Mouse (Mus musculus) intestine, embryonic 16.5 days (tissue): ENCODE measurements around the gene Ndufs3. TPM values are rescaled to one million over a fixed set of nuclear protein-coding genes. Genes with fewer than 3 reads are reported as not detected.

Source experiments
- ATAC-seq: fragments of 200-750 bp; cut with Nextera tagmentation; 2 replicates; pipeline ENCODE4 v1.8.0; 2017; ENCODE audit warnings: moderate TSS enrichment, moderate library complexity
- H3K27ac ChIP-seq: fragments of 300-500 bp; sonication (generic); 2 replicates; pipeline ENCODE4 v1.5.1; 2014; ENCODE audit warnings: mild to moderate bottlenecking, low read length
- H3K27me3 ChIP-seq: fragments of 300-500 bp; sonication (generic); replicated peaks from 2 replicates; pipeline ENCODE4 v1.6.1; 2014; ENCODE audit warnings: low read length, control low read depth, mixed read lengths; ENCODE audit not compliant: control insufficient read depth, insufficient read depth
- H3K36me3 ChIP-seq: fragments of 300-500 bp; sonication (generic); 2 replicates; pipeline ENCODE4 v1.6.1; 2014; ENCODE audit warnings: low read length, control low read depth; ENCODE audit not compliant: control insufficient read depth, insufficient read depth
- H3K4me1 ChIP-seq: fragments of 300-500 bp; sonication (generic); 2 replicates; pipeline ENCODE4 v1.6.1; 2014; ENCODE audit warnings: low read length, control low read depth, mixed read lengths; ENCODE audit not compliant: control insufficient read depth, insufficient read depth
- H3K4me2 ChIP-seq: fragments of 300-500 bp; sonication (generic); 2 replicates; pipeline ENCODE4 v1.6.1; 2014; ENCODE audit warnings: low read depth, low read length, control low read depth
- H3K4me3 ChIP-seq: fragments of 300-500 bp; sonication (generic); 2 replicates; pipeline ENCODE4 v1.5.1; 2014; ENCODE audit warnings: mild to moderate bottlenecking, low read length
- H3K9ac ChIP-seq: fragments of 300-500 bp; sonication (generic); 2 replicates; pipeline ENCODE4 v1.6.1; 2014; ENCODE audit warnings: low read depth, low read length
- H3K9me3 ChIP-seq: fragments of 300-500 bp; sonication (generic); 2 replicates; pipeline ENCODE4 v1.6.1; 2016; ENCODE audit warnings: low read length, control low read depth; ENCODE audit not compliant: control insufficient read depth
- WGBS: fragments of 180-500 bp; shearing (Covaris S2); extraction: QIAGEN DNeasy Blood & Tissue Kit; methylation state at CpG from one replicate; pipeline ENCODE4 v1.1.7; 2014; 5-methylcytosine and 5-hydroxymethylcytosine counted together
- polyA plus RNA-seq: library from polyadenylated mRNA; unstranded; fragments of >200 nt; fragmentation: Nextera tagmentation; extraction: Ambion mirVana; gene quantifications from 2 replicates; pipeline ENCODE4 v1.2.1, GENCODE M21; 2015

Gene Ndufs3
- polyA plus RNA-seq, 1 experiment from 2014 or later: 316 TPM

DNA sequence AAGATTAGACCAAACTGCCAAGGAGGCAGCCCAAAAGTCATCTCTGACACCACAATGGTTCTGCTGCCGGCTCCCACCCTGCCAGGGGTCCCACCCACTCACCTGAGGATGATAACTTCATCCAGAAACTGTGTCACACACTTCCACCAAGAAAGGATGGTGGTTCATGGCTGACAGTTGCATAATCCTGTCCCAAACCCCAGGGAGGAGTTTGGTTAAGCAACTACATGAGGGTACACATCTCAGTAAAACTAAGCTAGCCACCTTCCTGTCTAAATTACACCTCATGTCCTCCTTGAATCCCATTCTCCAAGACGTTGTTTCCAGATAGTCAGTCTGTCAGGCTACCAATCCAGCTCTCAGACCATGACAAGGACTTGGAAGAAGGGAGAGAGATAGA lies 27.6 kb upstream of the Ndufs3 start:
- 51% methylated on average over 2 of the region's 2 CpGs for WGBS
- no peak for ATAC-seq

GRCm38 (mm10) chr2:90931829-90932228 lies 27.2 kb upstream of the Ndufs3 start:
- H3K4me1 ChIP-seq: no peaks in the 10 kb centered on the region
- no peak overlapping the region for H3K9ac ChIP-seq
- H3K4me2 ChIP-seq: no peak overlapping the region
- no peaks in the 10 kb centered on the region for H3K36me3 ChIP-seq
- H3K27me3 ChIP-seq: no peaks in the 10 kb centered on the region
- no peaks in the 10 kb centered on the region for H3K9me3 ChIP-seq
- H3K27ac ChIP-seq: no peak overlapping the region
- 49% methylated on average over 8 of the region's 8 CpGs for WGBS
- no peak overlapping the region for H3K4me3 ChIP-seq
- no peak for ATAC-seq

More for the DNA sequence above, 27.6 kb upstream of the Ndufs3 start:
- Histone ChIP-seq H3K27me3 (no peaks in the 10 kb centered on the region), H3K9ac (no peak overlapping the region), H3K27ac (no peak overlapping the region), H3K4me1 (no peaks in the 10 kb centered on the region), H3K4me2 (no peak overlapping the region), H3K36me3 (no peaks in the 10 kb centered on the region), H3K9me3 (no peaks in the 10 kb centered on the region), H3K4me3 (no peak overlapping the region)

GRCm38 (mm10) chr2:90928566-90928965 lies 23.9 kb upstream of the Ndufs3 start:
- H3K9me3 ChIP-seq: no peaks in the 10 kb centered on the region
- no peak for ATAC-seq
- H3K4me2 ChIP-seq: no peak overlapping the region
- no peak overlapping the region for H3K27ac ChIP-seq
- no peaks in the 10 kb centered on the region for H3K36me3 ChIP-seq
- H3K9ac ChIP-seq: no peak overlapping the region
- H3K27me3 ChIP-seq: no peaks in the 10 kb centered on the region
- H3K4me3 ChIP-seq: no peak overlapping the region
- no peaks in the 10 kb centered on the region for H3K4me1 ChIP-seq
- 82% methylated on average over 13 of the region's 13 CpGs for WGBS

- Histone ChIP-seq H3K9ac (no peak overlapping the region), H3K27ac (no peak overlapping the region), H3K4me1 (no peaks in the 10 kb centered on the region), H3K27me3 (no peaks in the 10 kb centered on the region), H3K4me3 (no peak overlapping the region), H3K4me2 (no peak overlapping the region), H3K36me3 (no peaks in the 10 kb centered on the region), H3K9me3 (no peaks in the 10 kb centered on the region)
- WGBS: 93% methylated on average over 2 of the region's 2 CpGs
- ATAC-seq: no peak
Measured at GRCm38 (mm10) chr2:90922636-90923035, 18.0 kb upstream of the Ndufs3 start.

- Histone ChIP-seq H3K9ac (no peak overlapping the region), H3K27ac (no peak overlapping the region), H3K27me3 (no peaks in the 10 kb centered on the region), H3K9me3 (no peaks in the 10 kb centered on the region), H3K4me2 (no peak overlapping the region), H3K36me3 (no peaks in the 10 kb centered on the region), H3K4me3 (no peak overlapping the region), H3K4me1 (peaks cover 4% of the 10 kb centered on the region)
- WGBS: 78% methylated on average over 1 of the region's 1 CpGs
- no peak for ATAC-seq
Measured at GRCm38 (mm10) chr2:90921178-90921577, 16.6 kb upstream of the Ndufs3 start.

DNA sequence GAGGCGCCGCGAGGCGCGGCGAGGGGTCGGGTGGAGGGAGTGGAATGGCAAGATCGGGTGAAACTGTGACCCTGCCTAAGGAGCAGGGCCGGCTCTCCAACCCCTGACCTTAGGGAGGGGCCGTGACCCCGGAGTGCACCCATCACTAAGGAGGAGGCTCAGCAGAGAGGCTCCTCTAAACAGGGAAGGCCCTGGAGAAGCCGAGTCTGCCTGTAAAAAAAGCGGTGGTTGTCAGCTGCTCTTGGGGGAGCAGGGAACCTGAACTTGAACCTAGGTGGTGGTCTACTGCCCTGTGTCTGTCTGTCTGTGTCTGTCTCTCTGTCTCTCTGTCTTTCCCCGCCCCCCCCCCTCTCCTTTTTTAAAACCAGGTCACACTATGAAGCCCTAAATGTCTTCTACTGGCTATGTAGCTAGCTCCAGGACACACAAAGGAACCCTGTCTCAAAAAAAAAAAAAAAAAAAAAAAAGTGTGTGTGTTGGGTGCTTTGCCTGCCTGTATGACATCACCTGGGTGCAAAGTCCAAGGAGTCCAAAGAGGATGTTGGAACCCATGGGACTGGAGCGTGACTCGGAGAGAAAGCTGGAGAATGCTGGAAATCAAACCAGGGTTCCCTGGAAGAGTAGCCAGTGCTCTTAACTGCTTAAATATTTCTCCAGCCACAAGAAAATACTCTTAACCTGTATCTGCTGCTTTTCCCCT lies 13.5 kb upstream of the Ndufs3 start:
- Histone ChIP-seq H3K27me3 (no peaks in the 10 kb centered on the region), H3K9me3 (no peaks in the 10 kb centered on the region), H3K4me1 (peaks cover 19% of the 10 kb centered on the region), H3K36me3 (no peaks in the 10 kb centered on the region), H3K4me2 (peak overlapping the region; percentile 67), H3K9ac (peak overlapping the region; percentile 84), H3K4me3 (peak overlapping the region; percentile 62), H3K27ac (peak overlapping the region; percentile 97)
- peak; percentile 79 for ATAC-seq
- WGBS: 6% methylated on average over 16 of the region's 16 CpGs

- Histone ChIP-seq H3K36me3 (no peaks in the 10 kb centered on the region), H3K4me2 (peak overlapping the region; percentile 67), H3K27ac (peak overlapping the region; percentile 97), H3K9ac (peak overlapping the region; percentile 84), H3K4me3 (peak overlapping the region; percentile 62), H3K27me3 (no peaks in the 10 kb centered on the region), H3K9me3 (no peaks in the 10 kb centered on the region), H3K4me1 (peaks cover 19% of the 10 kb centered on the region)
- ATAC-seq: peak; percentile 85
- WGBS: under 1% methylated on average over 73 of the region's 73 CpGs
Measured at GRCm38 (mm10) chr2:90917233-90917998, 12.8 kb upstream of the Ndufs3 start.

DNA sequence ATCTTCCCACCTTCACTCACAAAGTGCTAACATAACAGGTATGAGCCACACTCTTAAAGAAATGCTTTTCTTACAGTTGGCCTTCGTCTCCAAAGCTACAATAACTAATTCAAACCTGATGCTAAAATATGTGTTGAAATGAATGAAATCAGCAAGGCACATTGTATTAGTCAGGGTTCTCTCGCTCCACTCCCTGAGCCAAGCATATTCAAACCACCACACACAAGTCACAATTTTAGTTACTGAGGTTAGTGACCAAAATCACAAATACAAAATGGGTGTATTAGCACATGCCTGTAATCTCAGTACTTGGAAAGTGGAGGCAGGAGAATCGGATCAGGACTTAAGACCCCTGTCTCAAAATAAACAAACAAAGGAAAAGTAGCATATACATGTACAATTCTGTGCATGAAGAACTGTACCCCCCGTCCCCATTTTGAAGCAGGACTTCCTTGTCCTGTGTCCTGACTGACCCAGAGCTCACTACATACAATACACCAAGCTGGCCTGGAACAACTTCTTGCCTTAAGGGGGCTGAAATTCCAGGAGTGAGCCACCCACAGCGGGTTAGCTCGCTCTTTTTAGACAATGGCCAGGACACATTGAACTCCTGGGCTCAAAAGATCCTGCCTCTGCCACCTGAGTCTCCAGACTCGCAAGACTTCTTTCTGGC lies 12.1 kb upstream of the Ndufs3 start:
- H3K9me3 ChIP-seq: no peaks in the 10 kb centered on the region
- H3K27me3 ChIP-seq: no peaks in the 10 kb centered on the region
- H3K4me1 ChIP-seq: peaks cover 19% of the 10 kb centered on the region
- ATAC-seq: peak; percentile 9; the same call in 1 of the 2 replicates
- H3K27ac ChIP-seq: peak overlapping the region; percentile 97
- H3K9ac ChIP-seq: peak overlapping the region; percentile 84
- WGBS: 20% methylated on average over 7 of the region's 7 CpGs
- peak overlapping the region; percentile 67 for H3K4me2 ChIP-seq
- peak overlapping the region; percentile 62 for H3K4me3 ChIP-seq
- H3K36me3 ChIP-seq: peaks cover 1% of the 10 kb centered on the region; the same call in 1 of the 2 replicates

- H3K4me2 ChIP-seq: peak overlapping the region; percentile 17; the same call in 1 of the 2 replicates
- peaks cover 19% of the 10 kb centered on the region for H3K4me1 ChIP-seq
- H3K9me3 ChIP-seq: no peaks in the 10 kb centered on the region
- WGBS: 70% methylated on average over 1 of the region's 1 CpGs
- peaks cover 4% of the 10 kb centered on the region; the same call in 1 of the 2 replicates for H3K36me3 ChIP-seq
- H3K27ac ChIP-seq: no peak overlapping the region
- H3K27me3 ChIP-seq: no peaks in the 10 kb centered on the region
- H3K9ac ChIP-seq: peak overlapping the region; percentile 39; the same call in 1 of the 2 replicates
- no peak overlapping the region for H3K4me3 ChIP-seq
- no peak for ATAC-seq
Measured at GRCm38 (mm10) chr2:90915516-90915915, 10.9 kb upstream of the Ndufs3 start.
